Mouse (Mus musculus) CH12.LX (cell line): ENCODE results near the gene Rgs14.

Experiments used
- CHD2 ChIP-seq: IDR thresholded peaks from 2 replicates; pipeline ENCODE4 v1.6.1; 2011; ENCODE audit warnings: low read length, improper control_type of control experiment
- CTCF ChIP-seq, 2 experiments: IDR thresholded peaks in 1 of 2; conservative IDR thresholded peaks in 1 of 2; 2 replicates each; pipeline ENCODE4 v1.5.1; 2011 to 2012; ENCODE audit warnings: low read depth in 2 of 2, low read length in 2 of 2, improper control_type of control experiment in 1 of 2, inconsistent platforms in 1 of 2, mild to moderate bottlenecking in 1 of 2, moderate library complexity in 1 of 2
- ELF1 ChIP-seq: IDR thresholded peaks from 2 replicates; pipeline ENCODE4 v1.6.1; 2014; ENCODE audit warnings: low read depth, mild to moderate bottlenecking, inconsistent platforms, low read length, improper control_type of control experiment
- EP300 ChIP-seq: IDR thresholded peaks from 2 replicates; pipeline ENCODE4 v1.6.1; 2011; ENCODE audit warnings: low read length, improper control_type of control experiment
- JUND ChIP-seq: conservative IDR thresholded peaks from 2 replicates; pipeline ENCODE4 v1.6.1; 2011; ENCODE audit warnings: low read depth, low read length, improper control_type of control experiment
- MAFK ChIP-seq: IDR thresholded peaks from 2 replicates; pipeline ENCODE4 v1.6.1; 2011; ENCODE audit warnings: low read length, improper control_type of control experiment; ENCODE audit not compliant: insufficient replicate concordance
- NRF1 ChIP-seq: IDR thresholded peaks from 2 replicates; pipeline ENCODE4 v1.6.1; 2014; ENCODE audit warnings: low read depth, mild to moderate bottlenecking, inconsistent platforms, low read length, improper control_type of control experiment, moderate library complexity
- POLR2A ChIP-seq: IDR thresholded peaks from 2 replicates; pipeline ENCODE4 v1.6.1; 2011; ENCODE audit warnings: low read depth, mild to moderate bottlenecking, improper control_type of control experiment, low read length
- UBTF ChIP-seq: IDR thresholded peaks from 2 replicates; pipeline ENCODE4 v1.6.1; 2012; ENCODE audit warnings: low read depth, mild to moderate bottlenecking, inconsistent platforms, low read length, improper control_type of control experiment, moderate library complexity
- USF1 ChIP-seq: IDR thresholded peaks from 2 replicates; pipeline ENCODE4 v1.6.1; 2014; ENCODE audit warnings: low read depth, mild to moderate bottlenecking, inconsistent platforms, low read length, improper control_type of control experiment
- USF2 ChIP-seq: conservative IDR thresholded peaks from 2 replicates; pipeline ENCODE4 v1.6.1; 2011; ENCODE audit warnings: low read depth, low read length, improper control_type of control experiment

DNA sequence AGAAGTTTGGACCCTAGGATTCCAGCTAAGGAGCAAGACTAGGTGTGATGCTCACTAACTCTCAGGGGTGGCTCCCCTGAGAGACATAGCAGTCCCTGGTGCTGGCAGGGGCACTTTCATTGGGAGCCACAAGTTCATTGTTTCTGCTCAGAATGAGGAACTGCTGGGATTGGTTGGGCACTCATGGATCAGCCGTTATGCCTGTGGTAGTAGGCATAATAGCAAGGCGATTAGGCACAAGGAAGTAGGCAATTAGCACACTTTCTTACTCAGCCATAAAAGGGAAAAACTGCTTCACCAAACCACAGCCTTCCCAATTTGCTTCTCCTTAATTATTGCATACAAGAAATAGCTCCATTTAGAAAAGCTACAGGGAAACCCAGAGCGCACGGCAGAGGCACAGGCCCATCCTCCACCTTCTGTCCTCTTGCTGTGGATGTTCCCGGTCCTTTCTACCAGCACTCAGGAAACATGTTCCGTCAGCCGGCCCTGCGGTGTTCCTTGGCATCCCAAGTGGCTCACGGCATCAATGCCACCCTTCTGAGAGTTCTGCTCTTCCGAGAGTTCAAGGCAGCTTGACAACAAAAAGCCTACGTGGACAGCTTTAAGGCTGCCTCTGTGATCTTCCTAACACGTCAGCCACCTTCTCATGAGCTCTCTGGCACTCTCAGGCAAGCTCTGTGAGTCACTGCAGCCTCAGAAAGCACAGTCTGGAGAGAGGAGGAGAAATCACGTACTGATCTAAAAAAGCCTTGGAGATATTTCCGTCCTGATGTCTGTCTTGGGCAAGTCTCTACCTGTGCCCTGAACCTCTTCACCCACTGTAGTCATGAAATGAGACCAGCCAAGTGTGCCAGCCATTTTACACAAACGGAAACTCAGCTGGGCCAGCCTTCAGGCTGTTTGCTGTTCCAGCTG, 34.7 kb downstream of the Rgs14 start:
- TF ChIP-seq ELF1: peak; percentile 24; the same call in 1 of the 2 replicates
- TF ChIP-seq USF2: no peak
- TF ChIP-seq EP300: no peak
- TF ChIP-seq MAFK: no peak
- no peak for TF ChIP-seq POLR2A
- no peak for TF ChIP-seq CTCF (conservative IDR thresholded peaks at IDR 0.05 in 1 of 2, IDR thresholded peaks at IDR 0.05 in 1 of 2; ENCODE audit: low read depth in 2 of 2, low read length in 2 of 2)
- TF ChIP-seq UBTF: no peak
- TF ChIP-seq NRF1: no peak
- TF ChIP-seq JUND: no peak
- no peak for TF ChIP-seq CHD2
- TF ChIP-seq USF1: no peak
